Mouse (Mus musculus) megakaryocyte, embryonic 14.5 days (primary cell): ENCODE data around the gene Popdc2.

Source experiments
- FLI1 ChIP-seq: IDR thresholded peaks from 2 replicates; pipeline ENCODE4 v1.6.1; 2012; ENCODE audit warnings: low read length, inconsistent platforms, mixed read lengths
- GATA1 ChIP-seq: IDR thresholded peaks from 3 replicates; pipeline ENCODE4 v1.6.1; 2012; ENCODE audit warnings: mixed read lengths, low read length, inconsistent platforms, borderline replicate concordance

- no peak for TF ChIP-seq GATA1
- TF ChIP-seq FLI1, result no peak
These were observed 23.2 kb downstream of the Popdc2 start for GRCm38 (mm10) chr16:38385184-38385634.
